Mouse (Mus musculus) gastrocnemius, adult 18-20 months (tissue): ENCODE measurements around the gene Adra2b. TPM values are rescaled to one million over a fixed set of nuclear protein-coding genes. Genes with fewer than 3 reads are reported as not detected.

Source experiments
- DNase-seq: peaks from one replicate; pipeline ENCODE4 v3.0.0; 2021; ENCODE audit warnings: low spot score
- long read RNA-seq, 2 experiments: library from polyadenylated mRNA; stranded (forward); transcript quantifications; one replicate each; pipeline ENCODE4 v2.0.0; 2021
- total RNA-seq, 2 experiments: library from RNA; stranded (reverse); gene quantifications; 2 replicates each; pipeline ENCODE4 v1.2.3; 2021

Gene Adra2b
- total RNA-seq: under 1 TPM; 0.40 to 0.71 TPM
- long read RNA-seq, experiment 1: 0 reads
- long read RNA-seq, experiment 2, full-length matches to known transcripts: 1 of 1 reads
- long read RNA-seq, experiment 2, partial matches to known transcripts: 0 of 1 reads
- long read RNA-seq, experiment 2, other reads (novel, unspliced or antisense): 0 of 1 reads

GRCm38 (mm10) chr2:127362459-127363281 is at the start of gene Adra2b:
Gene Adra2b (plus strand): TSS chr2:127363208.
- peak; percentile 71 for DNase-seq

GRCm38 (mm10) chr2:127313878-127314277 is 49.1 kb upstream of the Adra2b start:
- DNase-seq: no peak

GRCm38 (mm10) chr2:127314467-127315154 is 48.4 kb upstream of the Adra2b start:
- no peak for DNase-seq

- DNase-seq: no peak
Measured at GRCm38 (mm10) chr2:127315155-127315470, 47.9 kb upstream of the Adra2b start.

- DNase-seq: no peak
Measured at GRCm38 (mm10) chr2:127316431-127316830, 46.6 kb upstream of the Adra2b start.

- no peak for DNase-seq
Measured at GRCm38 (mm10) chr2:127318136-127318535, 44.9 kb upstream of the Adra2b start.

GRCm38 (mm10) chr2:127319071-127319470 is 43.9 kb upstream of the Adra2b start:
- no peak for DNase-seq

- no peak for DNase-seq
Measured at GRCm38 (mm10) chr2:127322671-127323285, 40.2 kb upstream of the Adra2b start.

GRCm38 (mm10) chr2:127323667-127324066 is 39.3 kb upstream of the Adra2b start:
- no peak for DNase-seq

- no peak for DNase-seq
Measured at GRCm38 (mm10) chr2:127324456-127324855, 38.6 kb upstream of the Adra2b start.

- DNase-seq: no peak
Measured at GRCm38 (mm10) chr2:127328090-127328851, 34.7 kb upstream of the Adra2b start.

GRCm38 (mm10) chr2:127332807-127333570 is 30.0 kb upstream of the Adra2b start:
- DNase-seq: no peak

GRCm38 (mm10) chr2:127333945-127334603 is 28.9 kb upstream of the Adra2b start:
- DNase-seq: no peak

- no peak for DNase-seq
Measured at GRCm38 (mm10) chr2:127335078-127335541, 27.9 kb upstream of the Adra2b start.

GRCm38 (mm10) chr2:127335767-127336496 is 27.1 kb upstream of the Adra2b start, which contains the start of gene Dusp2:
Gene Dusp2 (plus strand): TSS chr2:127336159.
- peak; percentile 61 for DNase-seq

- no peak for DNase-seq
Measured at GRCm38 (mm10) chr2:127336497-127336832, 26.5 kb upstream of the Adra2b start.

GRCm38 (mm10) chr2:127336885-127337284 is 26.1 kb upstream of the Adra2b start:
- no peak for DNase-seq

GRCm38 (mm10) chr2:127337531-127337930 is 25.5 kb upstream of the Adra2b start:
- DNase-seq: no peak

GRCm38 (mm10) chr2:127338012-127338411 is 25.0 kb upstream of the Adra2b start:
- no peak for DNase-seq
